Mouse (Mus musculus): ENCODE measurements at regions not wholly inside any gene's neighbourhood (a gene's known extent, or its start where the extent isn't known, plus 50 kb on each side); places are given as distances from the start of the nearest gene placed in this dataset.

- no peak for TF ChIP-seq CTCF (IDR thresholded peaks at IDR 0.05; ENCODE audit: low read depth, low read length)
- TF ChIP-seq POLR2A (IDR thresholded peaks at IDR 0.05; ENCODE audit: insufficient read depth, low read length) = no peak
These were observed 130.8 kb upstream of the Ubr2 start for GRCm38 (mm10) chr17:47140969-47141842.
